Mouse (Mus musculus) kidney, adult 2 months (tissue): ENCODE results near the gene Il1rap. TPM values are rescaled to one million over a fixed set of nuclear protein-coding genes. Genes with fewer than 3 reads are reported as not detected.

Experiments
- DNase-seq: peaks from one replicate; pipeline ENCODE4 v3.0.0; 2021
- H3K27ac ChIP-seq: fragments of 200-500 bp; 2 replicates; pipeline ENCODE4 v1.5.1; 2012; ENCODE audit warnings: low read depth, low read length, control low read depth, inconsistent platforms; ENCODE audit not compliant: insufficient read depth
- H3K27me3 ChIP-seq: fragments of 200-500 bp; replicated peaks from 2 replicates; pipeline ENCODE4 v1.6.1; 2012; ENCODE audit warnings: mild to moderate bottlenecking, moderate library complexity, low read length, inconsistent platforms; ENCODE audit not compliant: control insufficient read depth, insufficient read depth
- H3K36me3 ChIP-seq: fragments of 200-500 bp; 2 replicates; pipeline ENCODE4 v1.6.1; 2012; ENCODE audit warnings: mild to moderate bottlenecking, moderate library complexity, low read length, inconsistent platforms; ENCODE audit not compliant: control insufficient read depth, insufficient read depth
- H3K4me1 ChIP-seq: fragments of 200-500 bp; 2 replicates; pipeline ENCODE4 v1.6.1; 2011; ENCODE audit warnings: low read length; ENCODE audit not compliant: control insufficient read depth, insufficient read depth
- H3K4me3 ChIP-seq: fragments of 200-500 bp; 2 replicates; pipeline ENCODE4 v1.5.1; 2011; ENCODE audit warnings: mild to moderate bottlenecking, low read depth, low read length, control low read depth; ENCODE audit not compliant: insufficient read depth
- CTCF ChIP-seq: fragments of 200-500 bp; conservative IDR thresholded peaks from 2 replicates; pipeline ENCODE4 v1.5.1; 2011; ENCODE audit warnings: low read depth, mild to moderate bottlenecking, control low read depth, low read length, moderate library complexity, mixed read lengths; ENCODE audit not compliant: insufficient read depth, insufficient read length
- POLR2A ChIP-seq: fragments of 200-500 bp; IDR thresholded peaks from one replicate; pipeline ENCODE4 v1.6.1; 2011; ENCODE audit warnings: low read depth, low read length, control low read depth
- WGBS: fragments of 180-500 bp; shearing (Covaris S2); methylation state at CpG from one replicate; pipeline ENCODE4 v1.1.7; 2018; 5-methylcytosine and 5-hydroxymethylcytosine counted together
- polyA plus RNA-seq: library from polyadenylated mRNA; depleted of rRNA; stranded (reverse); fragments of >200 nt; gene quantifications from 2 replicates; pipeline ENCODE4 v1.2.3, GENCODE M21; 2012

Il1rap gene
- polyA plus RNA-seq, 1 experiment, result 3.1 TPM

GRCm38 (mm10) chr16:26700440-26701103 lies 119.1 kb downstream of the Il1rap start:
- Histone ChIP-seq H3K4me1 (no peaks in the 10 kb centered on the region), H3K4me3 (no peak overlapping the region), H3K27me3 (no peaks in the 10 kb centered on the region), H3K36me3 (no peaks in the 10 kb centered on the region), H3K27ac (no peak overlapping the region)
- 81% methylated on average over 8 of the region's 8 CpGs for WGBS
- TF ChIP-seq CTCF (no peak), POLR2A (no peak)
- no peak for DNase-seq

- Histone ChIP-seq H3K4me1 (no peaks in the 10 kb centered on the region), H3K27ac (no peak overlapping the region), H3K36me3 (no peaks in the 10 kb centered on the region), H3K4me3 (no peak overlapping the region), H3K27me3 (no peaks in the 10 kb centered on the region)
- no peak for TF ChIP-seq POLR2A
- TF ChIP-seq CTCF, result no peak
- 71% methylated on average over 6 of the region's 6 CpGs for WGBS
- DNase-seq, result no peak
Measured at GRCm38 (mm10) chr16:26705658-26706371, 124.3 kb downstream of the Il1rap start.

GRCm38 (mm10) chr16:26706503-26706902 lies 125.0 kb downstream of the Il1rap start:
- H3K4me1 ChIP-seq, result no peaks in the 10 kb centered on the region
- H3K36me3 ChIP-seq, result no peaks in the 10 kb centered on the region
- H3K27ac ChIP-seq, result no peak overlapping the region
- no peak overlapping the region for H3K4me3 ChIP-seq
- H3K27me3 ChIP-seq, result no peaks in the 10 kb centered on the region
- DNase-seq, result no peak
- WGBS, result 51% methylated on average over 2 of the region's 2 CpGs
- TF ChIP-seq CTCF, result no peak
- TF ChIP-seq POLR2A, result no peak

DNA sequence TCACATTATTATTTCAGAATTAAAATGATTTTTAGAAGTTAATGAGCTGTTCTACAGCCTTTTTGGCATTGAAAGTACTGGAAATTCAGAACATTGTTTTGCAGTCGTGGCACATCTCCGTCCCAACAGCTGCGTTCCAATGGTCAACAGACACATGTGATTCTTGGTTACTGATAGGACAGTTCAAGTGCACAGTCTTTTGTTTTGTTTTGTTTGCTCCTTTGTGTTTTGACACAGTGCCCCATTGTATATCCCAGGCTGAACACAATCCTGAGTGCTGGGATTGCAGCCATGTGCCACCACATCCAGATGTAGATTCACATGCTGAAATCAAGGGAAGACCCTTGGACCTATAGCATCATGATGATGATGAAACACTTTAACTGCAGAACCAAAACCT lies 129.4 kb downstream of the Il1rap start:
- no peaks in the 10 kb centered on the region for H3K27me3 ChIP-seq
- DNase-seq, result no peak
- TF ChIP-seq POLR2A, result no peak
- TF ChIP-seq CTCF, result no peak
- 95% methylated on average over 3 of the region's 3 CpGs for WGBS
- no peaks in the 10 kb centered on the region for H3K4me1 ChIP-seq
- no peak overlapping the region for H3K4me3 ChIP-seq
- no peak overlapping the region for H3K27ac ChIP-seq
- H3K36me3 ChIP-seq, result no peaks in the 10 kb centered on the region

GRCm38 (mm10) chr16:26713538-26714316 lies 132.2 kb downstream of the Il1rap start:
- H3K4me3 ChIP-seq, result no peak overlapping the region
- H3K27me3 ChIP-seq, result no peaks in the 10 kb centered on the region
- no peak for DNase-seq
- no peaks in the 10 kb centered on the region for H3K4me1 ChIP-seq
- no peak for TF ChIP-seq CTCF
- TF ChIP-seq POLR2A, result no peak
- H3K36me3 ChIP-seq, result no peaks in the 10 kb centered on the region
- no peak overlapping the region for H3K27ac ChIP-seq
- WGBS, result 87% methylated on average over 5 of the region's 5 CpGs

GRCm38 (mm10) chr16:26722464-26722863 lies 141.0 kb downstream of the Il1rap start:
- H3K36me3 ChIP-seq, result no peaks in the 10 kb centered on the region
- TF ChIP-seq POLR2A, result no peak
- no peak for TF ChIP-seq CTCF
- DNase-seq, result no peak
- H3K4me3 ChIP-seq, result no peak overlapping the region
- 85% methylated on average over 11 of the region's 11 CpGs for WGBS
- H3K27me3 ChIP-seq, result no peaks in the 10 kb centered on the region
- H3K27ac ChIP-seq, result no peak overlapping the region
- H3K4me1 ChIP-seq, result no peaks in the 10 kb centered on the region
